ENCODE assay signal across 8 mouse cellular contexts in the genomic region with DNA sequence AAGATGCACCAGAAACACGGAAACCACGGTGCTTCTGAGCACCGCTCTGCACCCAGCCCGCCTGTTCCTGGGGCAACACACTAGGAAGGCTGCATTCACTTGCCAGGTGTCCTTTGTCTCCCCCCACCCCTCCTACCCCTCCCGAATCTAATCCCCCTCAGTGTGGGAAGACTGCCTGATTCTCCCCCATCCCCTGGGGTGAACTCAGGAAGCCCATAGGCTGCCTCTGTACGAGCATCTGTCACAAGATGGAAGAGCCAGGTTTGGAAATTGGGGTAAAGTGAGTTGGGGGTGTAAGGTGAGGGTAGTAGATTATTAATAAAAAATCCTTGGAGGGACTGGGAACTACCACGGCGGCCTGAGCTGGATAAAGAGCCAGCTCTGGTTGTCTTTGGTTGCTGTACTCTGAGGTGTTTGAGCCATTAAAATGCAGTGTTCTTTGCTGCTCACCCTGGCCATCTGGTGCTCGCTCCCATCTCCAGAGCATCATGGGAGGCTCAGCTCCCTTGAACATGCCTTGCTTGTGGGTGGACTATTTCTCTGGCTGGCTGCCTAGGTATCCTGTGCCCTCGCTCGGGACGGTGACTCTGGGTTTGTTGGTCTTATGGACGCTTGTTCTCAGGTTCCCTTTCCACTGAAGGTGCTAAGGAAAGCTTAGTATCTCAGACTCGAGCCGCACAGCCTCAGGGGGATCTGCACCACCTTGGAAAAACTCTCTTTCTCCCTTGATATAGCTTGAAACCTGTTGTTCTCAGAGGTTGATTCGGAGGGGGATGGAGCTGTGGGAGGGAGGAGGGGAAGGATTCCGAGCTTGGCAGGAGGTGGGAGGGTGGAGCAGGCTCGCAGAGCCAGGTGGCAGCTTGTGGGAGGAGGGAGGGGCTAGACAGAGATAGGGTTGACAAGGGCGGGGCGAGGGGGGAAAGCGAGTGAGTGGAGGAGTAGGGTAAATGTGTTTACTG.
DNase-seq lines count a peak whose midpoint lies in the region; ATAC-seq lines count a peak whose summit lies in the region.

No protein-coding gene starts in this region.

- H3K9ac ChIP-seq in midbrain, embryonic 13.5 days (replicated peaks), result 0 out of 2 replicates have a peak overlapping the region, but pooled peaks have one; percentile 10

- 7% methylated on average over 21 of the region's 21 CpGs for WGBS in forebrain, embryonic 10.5 days
- WGBS in midbrain, embryonic 13.5 days, result 6% methylated on average over 21 of the region's 21 CpGs

- ATAC-seq in midbrain, embryonic 13.5 days, result peak; percentile 81

- peak overlapping the region; percentile 44 for H3K4me2 ChIP-seq in midbrain, embryonic 13.5 days (replicated peaks)

- no peaks in the 10 kb centered on the region for H3K36me3 ChIP-seq in forebrain, embryonic 10.5 days (replicated peaks)
- H3K36me3 ChIP-seq in midbrain, embryonic 13.5 days, result no peaks in the 10 kb centered on the region

- peaks cover 19% of the 10 kb centered on the region for H3K27me3 ChIP-seq in forebrain, embryonic 10.5 days (ENCODE audit: poor library complexity, severe bottlenecking)
- no peaks in the 10 kb centered on the region for H3K27me3 ChIP-seq in midbrain, embryonic 13.5 days

- H3K4me3 ChIP-seq in forebrain, embryonic 10.5 days, result peak overlapping the region; percentile 18; the same call in 1 of the 2 replicates
- no peak overlapping the region for H3K4me3 ChIP-seq in midbrain, embryonic 13.5 days (replicated peaks)

- no peaks in the 10 kb centered on the region for H3K9me3 ChIP-seq in forebrain, embryonic 10.5 days
- no peaks in the 10 kb centered on the region for H3K9me3 ChIP-seq in midbrain, embryonic 13.5 days

- peaks cover 19% of the 10 kb centered on the region for H3K4me1 ChIP-seq in forebrain, embryonic 10.5 days
- H3K4me1 ChIP-seq in midbrain, embryonic 13.5 days (replicated peaks), result peaks cover 16% of the 10 kb centered on the region

- H3K27ac ChIP-seq in forebrain, embryonic 10.5 days, result peak overlapping the region; percentile 15
- H3K27ac ChIP-seq in midbrain, embryonic 13.5 days, result peak overlapping the region; percentile 32; the same call in 1 of the 2 replicates

- DNase-seq in right cerebral cortex, adult 18-20 months, result peak; percentile 86
- no peak for DNase-seq in right cerebral cortex, postnatal 4 days
- DNase-seq in forebrain, embryonic 10.5 days (ENCODE audit: extremely low spot score, low spot score), result peak; percentile 16
- peak; percentile 74 to 90 for DNase-seq in layer of hippocampus, adult 18-20 months (ENCODE audit: low spot score in 2 of 2)
- no peak for DNase-seq in urinary bladder, postnatal 10 days (ENCODE audit: low spot score)
- DNase-seq in kidney, adult 8-10 months, result no peak
- DNase-seq in spleen, adult 12 weeks (ENCODE audit: low spot score), result no peak

Comparison
In these comparisons a context has a peak if more than half of its experiments do, and no peak if none do; other contexts are left out.
1. DNase-seq: peak in right cerebral cortex, adult 18-20 months (single experiment), forebrain, embryonic 10.5 days (single experiment) and layer of hippocampus, adult 18-20 months (2 of 2); none in right cerebral cortex, postnatal 4 days (single experiment), urinary bladder, postnatal 10 days (single experiment), kidney, adult 8-10 months (0 of 2) and spleen, adult 12 weeks (single experiment).